Mouse (Mus musculus) layer of hippocampus, adult 18-20 months (tissue): ENCODE results near the gene Tmem256. TPM values are rescaled to one million over a fixed set of nuclear protein-coding genes. Genes with fewer than 3 reads are reported as not detected.
"Not testable (repeated sequence)": the region's sequence is repeated elsewhere in the genome, so short reads cannot be mapped to it uniquely, and the experiment has no call there.

Source experiments
- DNase-seq, 2 experiments: peaks; one replicate each; pipeline ENCODE4 v3.0.0; 2022; ENCODE audit warnings: low spot score in 2 of 2
- total RNA-seq, 2 experiments: library from RNA; stranded (reverse); gene quantifications; 2 replicates each; pipeline ENCODE4 v1.2.3; 2021

The Tmem256 gene
- total RNA-seq, 2 experiments from 2014 or later, result 110 to 117 TPM

DNA sequence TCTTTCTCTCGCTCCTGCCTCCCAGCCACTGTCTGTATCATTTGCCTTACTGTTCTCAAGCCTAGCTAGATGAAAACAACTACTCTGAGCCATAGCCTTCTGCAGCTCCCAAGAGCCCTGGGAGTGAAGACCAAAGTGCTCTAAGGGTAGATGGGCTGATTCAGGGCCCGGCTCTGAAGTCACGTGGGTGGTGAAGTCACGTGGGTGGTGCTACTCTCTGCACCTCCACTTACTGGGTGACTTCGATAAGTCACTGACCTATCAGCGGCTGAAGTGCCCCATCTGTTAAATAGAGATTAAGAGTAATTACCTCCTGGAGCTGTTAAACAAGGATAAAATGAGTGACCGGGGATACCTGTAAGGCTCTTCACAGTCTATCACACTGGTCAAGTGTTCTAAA is 15.7 kb downstream of the Tmem256 start:
- DNase-seq, result no peak

DNA sequence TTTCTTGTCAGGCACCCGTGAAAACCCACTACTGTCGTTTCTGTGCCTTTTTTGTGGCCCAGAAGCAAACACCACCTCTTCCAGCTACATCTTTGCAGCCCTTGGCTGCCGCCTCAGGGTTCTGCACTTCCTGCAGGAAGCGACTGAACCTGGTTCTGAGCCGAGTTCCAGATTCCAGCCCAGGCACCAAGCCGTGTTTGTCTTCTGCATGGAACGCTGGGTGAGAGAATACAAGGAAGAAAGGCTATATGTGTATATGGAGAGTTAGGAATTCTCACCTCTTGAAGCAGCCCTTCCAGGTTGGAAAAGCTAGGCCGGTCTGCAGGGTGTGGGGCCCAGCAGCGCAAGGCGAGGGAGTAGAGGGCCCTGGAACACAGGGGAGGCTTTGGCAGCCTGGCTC is 16.4 kb downstream of the Tmem256 start:
- no peak for DNase-seq

DNA sequence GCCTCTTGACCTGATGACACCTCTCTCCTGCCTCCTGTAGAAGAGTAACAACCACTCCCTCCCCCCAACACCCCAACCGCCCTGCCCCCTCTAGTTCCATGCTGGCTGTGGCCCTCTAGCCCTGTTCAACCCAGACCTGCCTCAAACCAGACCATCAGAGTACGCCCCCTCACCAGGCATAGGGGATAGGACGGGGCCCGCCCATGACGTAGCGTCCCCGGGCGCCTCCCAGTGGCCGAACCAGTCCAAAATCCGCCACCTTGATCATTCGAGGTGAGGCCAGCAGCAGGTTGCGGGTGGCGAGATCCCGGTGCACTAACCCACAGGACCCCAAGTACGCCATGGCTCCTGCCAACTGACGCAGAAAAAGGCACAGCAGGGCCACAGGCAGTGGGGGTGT is 17.0 kb downstream of the Tmem256 start:
- no peak for DNase-seq

DNA sequence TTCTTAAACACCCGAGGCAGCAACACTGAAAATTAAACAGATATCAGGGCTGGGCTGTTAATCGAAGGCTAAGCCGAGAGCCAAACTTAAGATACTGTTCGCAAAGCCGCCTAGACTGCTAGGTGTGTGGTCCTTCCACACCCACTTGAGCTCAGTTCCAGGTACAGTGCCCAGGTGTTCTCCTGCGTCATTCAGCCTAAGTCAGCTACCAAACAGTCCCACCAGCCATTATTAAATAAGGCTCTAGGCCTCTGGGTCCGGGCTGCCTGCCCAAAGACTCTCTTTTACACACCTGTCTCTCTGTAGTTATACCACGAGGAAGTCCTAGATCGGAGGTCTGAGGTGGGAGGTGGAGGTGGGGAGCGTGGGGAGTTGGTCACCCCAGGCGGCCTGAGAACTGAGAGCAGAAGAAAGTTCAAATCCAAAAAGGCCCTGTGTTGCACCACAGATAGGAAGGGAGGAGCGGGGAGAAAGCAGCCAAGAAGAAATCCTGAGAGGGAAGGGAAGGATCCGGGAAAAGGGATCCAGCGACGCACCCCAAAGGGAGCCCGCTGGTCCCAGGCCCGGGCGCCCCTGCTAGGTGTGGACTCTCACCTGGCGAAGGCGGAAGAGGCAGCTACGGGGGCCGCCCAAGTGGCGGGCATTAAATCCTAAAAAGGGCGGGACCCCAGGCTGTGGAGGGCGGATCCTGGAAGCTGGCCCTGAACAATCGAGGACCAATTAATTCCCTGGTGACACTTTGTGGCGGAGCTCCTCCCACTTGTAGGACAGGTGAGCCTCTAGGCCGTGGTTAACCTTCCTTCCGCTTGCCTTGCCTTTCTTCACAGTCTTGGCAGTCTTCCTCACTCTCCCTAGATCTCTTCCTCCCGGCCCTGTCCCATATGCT is 20.0 kb downstream of the Tmem256 start, which contains the start of gene Tnk1:
TSS of gene Tnk1 (minus strand) at position 618 of the 886 bp plus-strand sequence.
- DNase-seq, result no peak

DNA sequence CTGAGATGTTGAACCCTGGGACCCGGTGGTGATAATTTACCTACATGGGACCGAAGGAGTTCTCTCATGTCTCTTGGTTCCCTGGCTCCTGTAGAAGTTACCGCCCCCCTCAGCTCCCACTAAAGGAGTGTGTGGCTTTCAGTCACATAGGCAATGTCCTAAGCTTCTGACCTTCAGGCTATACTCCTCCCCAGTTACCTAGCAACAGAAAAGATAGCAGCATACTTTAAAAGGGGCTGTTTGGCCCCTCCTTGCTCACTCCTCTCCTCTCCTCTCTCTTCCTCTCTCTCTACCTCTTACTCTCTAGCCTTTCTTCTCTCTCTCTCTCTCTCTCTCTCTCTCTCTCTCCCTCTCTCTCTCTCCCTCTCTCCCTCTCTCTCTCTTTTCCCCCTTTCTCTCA is 25.4 kb downstream of the Tmem256 start:
- DNase-seq, result not testable (repeated sequence)

DNA sequence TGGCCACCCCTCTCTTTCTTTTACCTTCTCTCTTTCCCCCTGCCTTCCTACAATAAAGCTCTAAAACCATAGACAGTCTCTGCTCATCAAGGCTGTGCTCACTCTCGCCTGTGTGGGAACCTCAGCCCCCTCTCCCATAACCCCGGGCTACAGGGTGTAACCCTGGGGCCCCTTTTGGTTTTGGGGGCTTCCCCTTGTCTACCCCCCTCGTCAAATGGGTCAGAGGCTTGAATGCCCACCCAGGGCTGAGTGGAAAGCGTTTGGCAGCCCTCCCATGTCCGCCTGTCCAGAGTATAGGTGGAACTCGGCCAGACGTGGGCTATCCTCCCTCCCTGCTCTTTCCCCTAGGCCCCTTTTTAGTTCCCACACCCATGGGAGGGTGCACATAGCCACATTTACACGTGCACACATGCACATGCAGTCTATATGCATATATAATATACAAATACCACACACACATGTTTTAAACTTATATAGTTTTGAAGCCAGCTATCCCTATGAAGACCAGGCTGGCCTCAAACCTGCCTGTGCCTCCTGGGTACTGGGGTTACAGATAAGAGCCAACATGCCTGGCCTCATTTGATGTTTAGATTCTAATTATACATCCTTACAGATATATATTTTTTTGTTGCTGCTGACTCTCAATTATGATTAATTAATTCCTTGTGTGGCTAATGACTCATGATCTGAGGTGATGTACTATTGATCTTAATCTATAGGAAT is 26.0 kb downstream of the Tmem256 start:
- no peak for DNase-seq

DNA sequence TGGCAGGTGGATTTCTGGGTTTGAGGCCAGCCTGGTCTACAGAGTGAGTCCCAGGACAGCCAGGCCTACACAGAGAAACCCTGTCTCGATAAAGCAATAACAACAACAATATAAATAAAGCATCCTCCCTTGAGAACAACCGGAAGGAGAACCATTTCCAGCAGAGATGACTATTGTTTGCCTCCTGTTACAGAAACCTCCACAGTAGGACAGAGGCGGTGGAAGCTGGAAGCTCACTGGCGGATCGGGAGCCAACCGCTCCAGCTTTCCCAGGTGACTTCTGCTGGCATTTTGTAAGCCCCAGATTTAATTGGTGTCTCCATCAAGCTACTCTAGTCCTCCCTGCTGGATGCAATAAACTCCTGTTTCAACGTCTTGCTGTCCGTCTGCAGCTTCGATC is 27.2 kb downstream of the Tmem256 start:
- no peak for DNase-seq

DNA sequence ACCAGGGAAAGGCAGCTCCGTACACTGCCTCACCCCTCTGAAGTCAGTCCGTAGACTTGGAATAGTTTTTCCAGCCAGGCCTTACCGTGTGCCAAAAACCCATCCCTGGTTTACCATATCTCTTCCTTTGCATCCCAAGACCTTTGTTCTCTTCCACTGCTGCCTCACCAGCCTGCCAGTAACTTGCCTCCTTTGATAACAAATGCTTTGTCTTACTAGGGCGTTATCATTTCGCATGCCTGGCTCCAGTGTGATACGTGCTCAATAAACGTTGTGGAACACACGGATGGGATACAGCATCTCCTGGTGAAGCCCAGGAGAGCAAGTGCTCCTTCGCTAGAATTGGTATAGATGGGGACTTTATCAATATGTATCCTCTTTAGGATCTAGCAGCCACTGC is 29.0 kb downstream of the Tmem256 start:
- no peak for DNase-seq

DNA sequence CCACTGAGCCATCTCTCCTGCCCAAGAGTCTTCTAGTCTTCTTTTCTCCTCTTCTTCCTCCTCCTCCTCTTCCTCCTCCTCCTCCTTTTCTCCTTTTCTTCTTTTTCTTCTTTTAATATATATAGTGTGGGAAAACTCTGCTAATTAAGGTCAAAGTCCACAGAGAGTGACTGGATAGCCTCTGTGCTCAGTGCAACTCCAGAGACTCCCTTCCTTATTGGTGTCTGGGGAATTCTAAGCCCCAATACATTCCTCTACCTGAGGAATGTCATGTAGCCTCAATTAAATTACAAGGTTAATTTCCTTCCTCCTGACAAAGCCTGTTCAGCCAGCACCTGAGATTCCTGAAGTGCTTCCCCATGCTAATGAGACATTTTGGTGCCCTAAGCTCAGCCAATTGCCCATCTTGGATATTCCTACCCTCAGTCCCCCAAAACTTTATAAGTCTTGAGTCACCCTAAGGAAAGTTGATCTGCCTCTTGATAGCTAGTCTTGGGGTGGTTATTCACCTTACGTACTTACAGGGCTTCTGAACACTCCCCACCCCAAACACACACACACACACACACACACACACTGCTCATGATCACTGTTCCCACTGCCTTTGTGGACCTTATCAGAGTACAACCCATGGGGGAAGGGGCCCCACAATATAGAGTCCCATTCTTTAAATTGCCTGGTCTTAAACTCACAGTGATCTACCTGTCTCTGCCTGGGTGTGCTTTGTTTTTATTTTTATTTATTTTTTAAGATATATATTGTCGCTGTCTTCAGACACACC is 32.2 kb downstream of the Tmem256 start:
- no peak for DNase-seq

DNA sequence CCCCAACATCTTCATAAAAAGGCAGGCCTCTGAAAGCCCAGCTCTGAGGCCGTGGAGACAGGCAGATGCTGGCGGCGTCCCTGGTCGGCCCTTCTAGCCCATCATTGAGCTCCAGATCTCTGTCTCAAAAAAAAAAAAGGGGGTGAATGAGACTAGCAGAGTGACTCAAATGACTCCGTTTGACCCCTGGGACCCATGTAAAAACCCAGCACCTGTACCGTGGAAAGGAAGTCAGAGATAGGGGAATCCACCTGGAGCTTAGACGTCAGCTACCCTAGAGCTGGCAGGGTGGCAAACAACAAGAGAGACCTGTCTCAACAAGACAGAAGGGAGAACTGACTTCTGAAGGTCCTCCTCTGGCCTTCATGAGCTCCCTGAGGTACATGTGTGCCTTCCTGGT is 33.5 kb downstream of the Tmem256 start:
- no peak for DNase-seq

DNA sequence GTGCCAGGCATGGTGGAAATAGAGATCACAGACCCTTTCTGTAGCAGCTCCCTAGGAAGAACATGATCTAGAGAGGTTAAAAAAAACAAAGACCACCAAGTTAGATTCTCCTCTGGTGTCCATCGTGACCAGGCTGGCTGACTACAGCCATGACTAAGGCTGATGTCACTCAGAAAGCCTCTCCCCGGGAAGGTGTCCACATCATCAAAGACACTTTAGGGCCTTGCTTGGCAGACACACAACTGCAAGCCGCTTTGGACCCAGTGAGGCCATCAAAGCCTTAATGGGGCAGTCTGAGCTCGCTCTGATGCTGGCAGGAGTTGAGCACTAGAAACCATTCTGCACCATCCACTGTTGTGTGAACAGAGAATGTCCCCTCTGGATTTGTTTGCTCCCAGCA is 34.1 kb downstream of the Tmem256 start:
- no peak for DNase-seq

DNA sequence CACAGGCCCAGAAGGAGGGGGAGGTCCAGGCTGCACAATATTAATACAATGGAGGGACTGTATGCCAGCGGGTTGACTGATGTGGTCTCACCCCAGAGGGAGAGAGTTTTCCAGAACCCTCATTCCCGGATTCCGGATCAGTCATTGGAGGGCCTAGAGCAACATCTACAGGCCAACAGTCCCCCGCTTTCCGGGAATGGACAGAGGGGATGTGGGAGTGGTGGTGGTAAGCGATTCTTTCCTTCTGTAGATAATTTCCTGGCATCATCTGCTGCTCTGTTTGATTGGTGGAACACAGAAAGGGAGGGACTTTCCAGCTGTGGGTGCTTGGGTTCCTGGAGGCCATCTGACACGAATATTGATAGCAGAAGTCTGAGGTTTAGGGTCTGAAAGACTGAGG is 37.9 kb downstream of the Tmem256 start:
- DNase-seq, result peak; percentile 45 to 60

DNA sequence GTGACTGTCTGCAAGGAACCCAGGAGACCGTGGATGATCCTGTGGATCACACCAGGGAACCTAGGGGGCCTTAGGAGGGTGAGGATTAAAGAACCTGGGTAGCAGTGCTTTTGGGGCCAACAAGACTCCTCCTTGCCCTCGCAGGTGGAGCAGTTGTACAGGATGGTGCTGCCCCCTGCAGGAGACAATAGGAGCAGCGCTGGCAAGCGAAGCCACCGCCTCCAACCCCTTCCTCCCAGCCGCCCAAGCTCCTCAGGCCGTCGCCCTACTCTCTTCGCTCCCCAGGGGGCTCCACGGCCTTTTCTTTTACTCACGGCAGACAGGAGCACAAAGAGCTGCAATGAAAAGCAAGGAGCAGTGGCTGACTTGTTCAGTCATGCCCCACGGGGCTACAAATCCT is 38.6 kb downstream of the Tmem256 start:
- peak; percentile 64 to 84 for DNase-seq

DNA sequence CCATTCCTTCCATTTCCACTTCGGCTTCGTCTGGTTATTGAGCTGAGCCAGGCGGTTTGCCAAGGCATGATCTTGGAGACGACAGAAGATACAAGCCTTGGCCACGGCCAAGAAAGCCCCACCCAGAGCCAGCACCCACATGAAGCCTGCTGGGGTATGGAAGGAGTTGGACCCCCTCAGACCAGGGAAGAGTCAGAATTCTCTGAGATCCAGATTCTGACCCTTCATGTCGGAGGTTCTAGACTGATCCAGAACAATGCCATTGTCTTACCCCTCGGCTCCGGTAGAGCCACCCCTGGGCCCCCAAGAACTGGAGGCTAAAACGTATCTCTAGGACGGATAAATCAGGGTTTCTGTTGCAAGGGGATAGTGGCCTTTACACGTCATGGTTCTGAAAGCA is 39.6 kb downstream of the Tmem256 start, which contains the start of gene Tmem95:
TSS of gene Tmem95 (minus strand) at position 141 of the 400 bp plus-strand sequence.
- no peak for DNase-seq

DNA sequence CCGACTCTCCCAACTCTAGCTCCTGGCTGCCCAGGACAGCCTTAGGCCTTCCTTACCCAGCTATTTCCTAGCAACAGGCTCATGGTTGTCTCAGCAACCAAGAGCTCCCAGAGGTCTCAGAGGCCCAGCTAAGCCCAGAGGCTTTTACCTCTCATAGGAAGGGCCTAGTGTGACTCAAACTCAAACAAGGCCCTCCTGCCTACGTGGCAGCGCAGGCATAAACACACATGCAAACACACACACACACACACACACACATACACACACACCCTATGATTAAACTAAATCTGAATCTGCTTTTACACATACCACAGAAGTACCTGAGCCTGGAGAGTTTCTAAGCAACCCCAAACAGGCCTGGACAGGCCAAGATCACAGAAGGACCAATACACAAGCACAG is 40.1 kb downstream of the Tmem256 start:
- no peak for DNase-seq

DNA sequence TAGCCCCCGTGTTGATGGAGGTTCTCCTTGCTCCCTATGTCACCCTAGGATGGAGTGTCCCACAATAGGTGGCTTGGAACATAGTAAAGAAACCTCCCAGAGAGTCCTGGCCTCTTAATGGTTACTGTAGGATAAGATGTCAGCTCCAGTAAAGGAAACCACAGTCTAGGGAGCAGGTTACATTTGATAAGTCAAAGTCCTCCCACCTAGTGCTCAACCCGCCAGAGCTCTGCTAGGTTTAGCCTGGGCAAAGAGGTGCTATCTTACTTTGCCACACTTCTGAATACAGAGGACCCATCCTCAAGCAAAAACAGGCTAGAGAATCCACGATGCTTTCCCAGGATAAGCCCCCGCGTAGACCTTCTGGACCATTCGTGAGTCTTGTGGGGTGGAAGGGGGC is 40.6 kb downstream of the Tmem256 start:
- no peak for DNase-seq

DNA sequence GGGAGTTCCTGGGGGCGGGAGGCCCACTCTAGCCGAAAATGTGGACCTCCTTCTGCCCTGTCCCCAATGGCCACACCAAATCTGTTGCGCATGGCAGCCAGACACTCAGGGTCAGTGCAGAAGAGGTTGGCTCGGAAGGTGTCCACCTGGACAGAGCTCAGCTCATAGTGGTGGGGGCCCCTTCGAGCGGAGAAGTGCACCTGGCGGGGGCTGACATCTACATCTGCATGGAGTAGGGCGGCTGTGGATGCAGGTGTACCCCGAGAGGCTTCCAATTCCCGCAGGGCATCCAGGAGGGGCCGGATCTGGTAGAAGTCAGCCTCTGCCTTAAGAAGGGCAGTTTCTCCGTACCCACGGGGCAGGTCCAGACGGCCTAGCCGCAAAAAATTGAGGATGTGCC is 41.4 kb downstream of the Tmem256 start:
- DNase-seq, result no peak

DNA sequence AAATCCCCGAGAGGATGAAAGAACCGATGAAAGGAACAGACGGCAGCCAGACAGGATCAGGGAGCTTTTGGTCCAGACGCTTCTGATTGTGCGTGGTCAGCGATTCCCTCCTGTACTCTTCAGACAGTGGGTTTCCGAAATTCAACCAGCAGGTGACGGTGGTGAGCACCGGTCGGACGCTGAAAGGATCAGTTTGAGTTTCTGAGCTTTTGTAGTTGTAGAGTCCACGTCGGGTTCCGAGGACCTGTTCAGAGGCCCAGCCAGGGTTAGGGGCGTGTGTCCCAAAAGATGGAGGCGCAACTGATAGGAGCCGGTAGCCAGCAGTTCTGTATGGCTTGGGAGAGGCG is 42.2 kb downstream of the Tmem256 start:
- DNase-seq, result peak in 1 of 2 experiments; percentile 44

DNA sequence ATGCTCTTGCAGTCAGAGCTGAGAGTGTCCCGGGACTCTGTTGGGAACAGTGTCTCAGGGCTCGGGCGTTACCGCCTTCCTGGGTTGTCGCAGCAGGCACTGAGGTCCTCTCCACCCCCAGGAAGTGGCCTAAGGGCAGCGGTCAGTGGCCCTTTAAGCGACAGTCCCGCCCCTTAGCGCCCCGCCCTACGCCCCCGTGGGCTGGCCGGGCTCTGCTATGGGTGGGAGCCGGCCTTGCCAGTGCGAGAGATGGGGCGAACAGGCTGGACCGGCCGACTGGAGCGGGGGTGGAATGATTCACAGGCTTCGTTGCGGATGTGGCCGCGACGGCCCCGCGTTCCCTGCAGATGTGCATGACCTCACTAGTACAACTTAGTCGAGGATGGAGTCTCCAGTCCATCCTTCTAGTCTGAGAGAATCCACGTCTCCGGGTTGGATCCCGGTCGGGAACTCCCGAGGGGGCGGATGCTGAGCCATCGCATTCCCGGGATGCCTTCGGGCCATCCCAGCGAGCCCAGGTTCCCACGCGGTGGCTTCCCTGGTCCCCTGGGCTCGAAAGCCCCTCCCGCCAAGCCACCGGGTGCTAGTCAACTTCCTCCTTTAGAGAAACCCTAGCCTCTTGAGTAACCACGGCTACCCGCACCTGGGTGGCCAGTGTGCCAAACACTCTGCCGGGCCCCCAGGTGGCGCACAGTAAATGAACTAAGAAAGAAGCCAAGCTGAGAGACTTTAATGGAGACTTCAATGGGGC is 42.7 kb downstream of the Tmem256 start, which contains the start of gene Kctd11:
TSS of gene Kctd11 (minus strand) at position 554 of the 751 bp plus-strand sequence.
- DNase-seq, result peak; percentile 35 to 57

DNA sequence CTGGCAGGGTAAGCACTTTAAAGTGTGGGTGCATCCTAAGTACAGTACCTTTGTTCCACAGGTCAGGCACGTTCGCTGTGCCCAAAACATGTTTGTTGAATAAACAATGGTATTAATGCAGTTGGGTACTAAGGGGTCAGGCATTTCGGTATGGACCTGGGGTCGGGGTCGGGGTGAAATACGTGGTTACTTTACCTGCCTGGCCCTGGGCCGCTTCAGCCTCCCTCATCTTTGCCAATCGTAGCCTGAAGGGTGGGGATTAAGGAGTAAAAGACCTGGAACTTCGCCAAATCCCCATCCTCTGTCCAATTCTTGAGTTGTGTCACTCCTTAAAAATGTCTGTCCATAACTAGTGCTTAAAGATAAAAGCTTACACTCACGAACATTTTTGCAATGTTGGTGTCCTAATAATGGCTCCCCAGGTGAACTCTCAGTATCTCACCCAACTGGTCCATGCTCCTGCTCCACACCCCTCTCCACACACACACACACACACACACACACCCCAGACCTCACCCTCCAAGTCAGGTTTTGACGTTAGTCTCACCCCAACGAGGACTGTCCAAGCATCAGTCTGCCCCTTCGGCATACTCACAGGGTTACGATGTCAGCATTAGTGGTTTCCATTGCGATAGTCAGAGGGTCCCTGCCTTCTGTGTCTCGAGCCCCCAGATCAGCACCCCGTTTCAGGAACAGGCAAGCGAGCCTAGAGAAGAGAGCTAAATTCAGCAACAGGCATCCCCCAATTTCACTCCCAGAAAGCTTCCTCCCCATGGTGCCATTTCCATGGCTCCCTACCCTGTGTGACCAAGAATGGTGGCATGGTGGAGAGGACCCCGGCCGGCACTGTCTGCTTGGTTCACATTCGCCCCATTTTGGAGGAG is 43.7 kb downstream of the Tmem256 start:
- no peak for DNase-seq
